Mouse (Mus musculus): ENCODE measurements at regions not wholly inside any gene's neighbourhood (a gene's known extent, or its start where the extent isn't known, plus 50 kb on each side); places are given as distances from the start of the nearest gene placed in this dataset.

- H3K27me3 ChIP-seq (ENCODE audit: control insufficient read depth, insufficient read depth, low read length): no peaks in the 10 kb centered on the region
- WGBS: 73% methylated on average over 8 of the region's 8 CpGs
Observed at GRCm38 (mm10) chr6:82846587-82847150, 72.4 kb upstream of the Hk2 start.

GRCm38 (mm10) chr6:82844432-82844831 lies 70.2 kb upstream of the Hk2 start:
- no peak overlapping the region for H3K4me3 ChIP-seq (ENCODE audit: low read depth, low read length)
- 62% methylated on average over 3 of the region's 3 CpGs for WGBS
- H3K36me3 ChIP-seq (ENCODE audit: control insufficient read depth, insufficient read depth, low read length): no peaks in the 10 kb centered on the region
- TF ChIP-seq POLR2A (IDR thresholded peaks at IDR 0.05; ENCODE audit: low read depth, low read length) (no peak), CTCF (IDR thresholded peaks at IDR 0.05; ENCODE audit: extremely low read depth, insufficient read length, insufficient replicate concordance, low read depth, low read length) (peak; percentile 32; the same call in 1 of the 2 replicates)
- no peaks in the 10 kb centered on the region for H3K4me1 ChIP-seq (ENCODE audit: control insufficient read depth, insufficient read depth, insufficient read length, low read length)
- no peaks in the 10 kb centered on the region for H3K27me3 ChIP-seq (ENCODE audit: control insufficient read depth, insufficient read depth, low read length)
- H3K27ac ChIP-seq (ENCODE audit: insufficient read depth, low read depth, low read length): no peak overlapping the region

More at GRCm38 (mm10) chr6:82846587-82847150, 72.4 kb upstream of the Hk2 start:
- H3K27ac ChIP-seq (ENCODE audit: insufficient read depth, low read depth, low read length): no peak overlapping the region
- H3K4me3 ChIP-seq (ENCODE audit: low read depth, low read length): no peak overlapping the region
- H3K36me3 ChIP-seq (ENCODE audit: control insufficient read depth, insufficient read depth, low read length): no peaks in the 10 kb centered on the region
- H3K4me1 ChIP-seq (ENCODE audit: control insufficient read depth, insufficient read depth, insufficient read length, low read length): no peaks in the 10 kb centered on the region
- TF ChIP-seq POLR2A (IDR thresholded peaks at IDR 0.05; ENCODE audit: low read depth, low read length) (no peak), CTCF (IDR thresholded peaks at IDR 0.05; ENCODE audit: extremely low read depth, insufficient read length, insufficient replicate concordance, low read depth, low read length) (no peak)

- TF ChIP-seq CTCF (IDR thresholded peaks at IDR 0.05; ENCODE audit: extremely low read depth, insufficient read length, insufficient replicate concordance, low read depth, low read length) (no peak), POLR2A (IDR thresholded peaks at IDR 0.05; ENCODE audit: low read depth, low read length) (no peak)
- Histone ChIP-seq H3K27me3 (ENCODE audit: control insufficient read depth, insufficient read depth, low read length) (no peaks in the 10 kb centered on the region), H3K4me1 (ENCODE audit: control insufficient read depth, insufficient read depth, insufficient read length, low read length) (no peaks in the 10 kb centered on the region), H3K27ac (ENCODE audit: insufficient read depth, low read depth, low read length) (no peak overlapping the region), H3K36me3 (ENCODE audit: control insufficient read depth, insufficient read depth, low read length) (no peaks in the 10 kb centered on the region), H3K4me3 (ENCODE audit: low read depth, low read length) (no peak overlapping the region)
- 75% methylated on average over 4 of the region's 4 CpGs for WGBS
Observed at GRCm38 (mm10) chr6:82843881-82844280, 69.6 kb upstream of the Hk2 start.

GRCm38 (mm10) chr6:82837246-82837645 lies 63.0 kb upstream of the Hk2 start:
- no peaks in the 10 kb centered on the region for H3K27me3 ChIP-seq (ENCODE audit: control insufficient read depth, insufficient read depth, low read length)
- H3K4me1 ChIP-seq (ENCODE audit: control insufficient read depth, insufficient read depth, insufficient read length, low read length): no peaks in the 10 kb centered on the region
- H3K36me3 ChIP-seq (ENCODE audit: control insufficient read depth, insufficient read depth, low read length): no peaks in the 10 kb centered on the region
- TF ChIP-seq CTCF (IDR thresholded peaks at IDR 0.05; ENCODE audit: extremely low read depth, insufficient read length, insufficient replicate concordance, low read depth, low read length): no peak
- TF ChIP-seq POLR2A (IDR thresholded peaks at IDR 0.05; ENCODE audit: low read depth, low read length): no peak
- H3K4me3 ChIP-seq (ENCODE audit: low read depth, low read length): no peak overlapping the region
- 79% methylated on average over 9 of the region's 9 CpGs for WGBS
- H3K27ac ChIP-seq (ENCODE audit: insufficient read depth, low read depth, low read length): no peak overlapping the region

GRCm38 (mm10) chr6:82835222-82836064 lies 61.2 kb upstream of the Hk2 start:
- Histone ChIP-seq H3K36me3 (ENCODE audit: control insufficient read depth, insufficient read depth, low read length) (no peaks in the 10 kb centered on the region), H3K4me3 (ENCODE audit: low read depth, low read length) (no peak overlapping the region), H3K27ac (ENCODE audit: insufficient read depth, low read depth, low read length) (no peak overlapping the region), H3K27me3 (ENCODE audit: control insufficient read depth, insufficient read depth, low read length) (no peaks in the 10 kb centered on the region), H3K4me1 (ENCODE audit: control insufficient read depth, insufficient read depth, insufficient read length, low read length) (no peaks in the 10 kb centered on the region)
- WGBS: 72% methylated on average over 11 of the region's 11 CpGs
- no peak for TF ChIP-seq POLR2A (IDR thresholded peaks at IDR 0.05; ENCODE audit: low read depth, low read length)
- no peak for TF ChIP-seq CTCF (IDR thresholded peaks at IDR 0.05; ENCODE audit: extremely low read depth, insufficient read length, insufficient replicate concordance, low read depth, low read length)

DNA sequence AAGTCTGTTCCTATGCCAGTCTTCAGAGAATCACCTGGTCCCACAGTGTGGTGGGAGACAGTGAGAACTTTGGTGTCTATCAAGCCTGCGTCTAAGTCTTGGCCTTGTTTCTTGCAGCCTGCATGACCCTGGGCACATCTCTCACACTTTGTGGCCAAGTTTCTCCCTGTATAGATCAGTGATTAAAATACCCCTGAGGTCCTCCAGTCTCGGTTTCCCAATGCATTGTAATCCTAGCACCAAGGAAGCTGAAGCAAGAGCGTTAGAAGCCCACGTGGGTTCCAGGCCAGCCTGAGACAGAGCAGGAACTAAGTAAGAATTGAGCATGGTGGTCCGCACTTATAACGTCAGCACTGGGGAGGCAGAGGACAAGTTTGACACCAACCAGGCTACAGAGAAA lies 59.6 kb upstream of the Hk2 start:
- no peaks in the 10 kb centered on the region for H3K27me3 ChIP-seq (ENCODE audit: control insufficient read depth, insufficient read depth, low read length)
- H3K27ac ChIP-seq (ENCODE audit: insufficient read depth, low read depth, low read length): no peak overlapping the region
- WGBS: 95% methylated on average over 6 of the region's 6 CpGs
- TF ChIP-seq CTCF (IDR thresholded peaks at IDR 0.05; ENCODE audit: extremely low read depth, insufficient read length, insufficient replicate concordance, low read depth, low read length) (no peak), POLR2A (IDR thresholded peaks at IDR 0.05; ENCODE audit: low read depth, low read length) (no peak)
- no peak overlapping the region for H3K4me3 ChIP-seq (ENCODE audit: low read depth, low read length)
- H3K4me1 ChIP-seq (ENCODE audit: control insufficient read depth, insufficient read depth, insufficient read length, low read length): no peaks in the 10 kb centered on the region
- H3K36me3 ChIP-seq (ENCODE audit: control insufficient read depth, insufficient read depth, low read length): no peaks in the 10 kb centered on the region

GRCm38 (mm10) chr6:82831211-82831610 lies 57.0 kb upstream of the Hk2 start:
- Histone ChIP-seq H3K4me1 (ENCODE audit: control insufficient read depth, insufficient read depth, insufficient read length, low read length) (no peaks in the 10 kb centered on the region), H3K4me3 (ENCODE audit: low read depth, low read length) (no peak overlapping the region), H3K27ac (ENCODE audit: insufficient read depth, low read depth, low read length) (no peak overlapping the region), H3K27me3 (ENCODE audit: control insufficient read depth, insufficient read depth, low read length) (no peaks in the 10 kb centered on the region), H3K36me3 (ENCODE audit: control insufficient read depth, insufficient read depth, low read length) (no peaks in the 10 kb centered on the region)
- 19% methylated on average over 1 of the region's 1 CpGs for WGBS
- TF ChIP-seq CTCF (IDR thresholded peaks at IDR 0.05; ENCODE audit: extremely low read depth, insufficient read length, insufficient replicate concordance, low read depth, low read length) (no peak), POLR2A (IDR thresholded peaks at IDR 0.05; ENCODE audit: low read depth, low read length) (no peak)

Data from small intestine, adult 2 months (tissue).